Mouse (Mus musculus): ENCODE measurements around the gene Nostrin. TPM values are rescaled to one million over a fixed set of nuclear protein-coding genes. Genes with fewer than 3 reads are reported as not detected.

Nostrin gene
- polyA plus RNA-seq, 1 experiment from 2014 or later: 7.3 TPM

DNA sequence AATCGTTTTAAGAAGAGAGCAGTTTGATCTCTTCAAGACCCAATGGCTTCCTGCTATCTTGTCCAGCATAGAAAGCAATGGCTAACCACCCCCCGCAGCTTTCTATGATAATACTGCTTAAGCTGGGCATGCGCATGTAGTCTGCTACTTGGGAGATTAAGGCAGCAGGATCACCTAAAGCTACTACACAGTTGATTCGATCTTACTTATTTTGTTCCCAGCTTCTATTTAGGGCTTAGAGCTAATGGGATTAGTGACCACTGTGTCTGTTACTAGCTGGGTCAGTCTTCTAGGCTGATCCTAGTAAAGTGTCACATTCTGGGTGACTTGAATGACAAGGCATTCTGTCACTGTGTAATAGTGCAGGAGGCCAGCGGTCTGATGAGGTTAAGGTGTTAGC is 15.2 kb downstream of the Nostrin start:
- H3K36me3 ChIP-seq (replicated peaks): no peaks in the 10 kb centered on the region
- no peaks in the 10 kb centered on the region for H3K9me3 ChIP-seq (replicated peaks)
- H3K27me3 ChIP-seq: no peaks in the 10 kb centered on the region
- H3K4me3 ChIP-seq (replicated peaks): no peak overlapping the region
- no peak for ATAC-seq (ENCODE audit: insufficient read depth)
- no peak overlapping the region for H3K9ac ChIP-seq
- H3K4me1 ChIP-seq (replicated peaks): no peaks in the 10 kb centered on the region
- H3K4me2 ChIP-seq: no peak overlapping the region
- no peak overlapping the region for H3K27ac ChIP-seq (replicated peaks)
- 63% methylated on average over 5 of the region's 5 CpGs for WGBS (ENCODE audit: insufficient replicate concordance)

DNA sequence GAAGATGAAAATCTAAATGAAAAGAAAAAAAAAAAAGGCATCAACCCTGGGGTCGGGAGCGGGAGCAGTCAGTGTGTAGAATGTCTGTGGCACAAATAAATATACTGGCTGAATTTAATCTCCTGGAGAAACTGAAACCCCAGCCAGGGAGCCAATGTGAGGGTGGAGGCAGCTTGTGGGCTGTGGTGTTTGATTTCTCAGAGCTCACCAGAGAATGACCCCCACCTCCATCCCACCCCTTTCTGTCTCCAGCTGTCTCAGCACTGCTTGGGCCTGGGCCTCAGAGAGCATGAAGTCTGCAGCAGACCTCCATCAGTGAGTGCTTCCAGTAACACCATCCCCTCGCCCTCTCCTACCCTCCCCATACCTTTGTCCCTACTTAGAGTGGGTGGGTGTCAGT is 20.3 kb downstream of the Nostrin start:
- no peak for ATAC-seq (ENCODE audit: insufficient read depth)

DNA sequence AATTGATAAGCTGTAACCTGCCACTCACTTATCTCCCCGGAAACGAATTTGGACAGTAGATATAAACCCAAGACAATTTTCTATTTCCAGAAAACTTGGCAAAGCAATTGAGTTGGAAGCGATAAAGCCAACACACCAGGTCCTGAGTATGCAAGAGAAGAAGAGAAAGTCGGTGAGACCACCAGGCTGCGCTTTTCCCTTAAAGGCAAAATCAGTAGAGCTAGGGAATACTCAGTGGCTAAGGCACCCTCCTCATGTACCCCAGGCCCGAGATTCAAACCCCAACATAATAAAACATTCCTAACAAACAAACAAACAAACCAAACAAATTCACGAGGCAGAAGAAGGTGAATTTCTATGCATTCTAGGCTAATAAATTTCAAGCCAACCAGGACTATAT is 20.7 kb downstream of the Nostrin start:
- H3K4me1 ChIP-seq (replicated peaks): no peaks in the 10 kb centered on the region

More for the DNA sequence above, 20.3 kb downstream of the Nostrin start:
- H3K4me2 ChIP-seq: no peak overlapping the region
- H3K36me3 ChIP-seq (replicated peaks): no peaks in the 10 kb centered on the region
- H3K4me1 ChIP-seq (replicated peaks): no peaks in the 10 kb centered on the region
- H3K9me3 ChIP-seq (replicated peaks): no peaks in the 10 kb centered on the region
- no peak overlapping the region for H3K27ac ChIP-seq (replicated peaks)
- WGBS (ENCODE audit: insufficient replicate concordance): 58% methylated on average over 3 of the region's 3 CpGs
- H3K9ac ChIP-seq: no peak overlapping the region
- H3K4me3 ChIP-seq (replicated peaks): no peak overlapping the region
- no peaks in the 10 kb centered on the region for H3K27me3 ChIP-seq

DNA sequence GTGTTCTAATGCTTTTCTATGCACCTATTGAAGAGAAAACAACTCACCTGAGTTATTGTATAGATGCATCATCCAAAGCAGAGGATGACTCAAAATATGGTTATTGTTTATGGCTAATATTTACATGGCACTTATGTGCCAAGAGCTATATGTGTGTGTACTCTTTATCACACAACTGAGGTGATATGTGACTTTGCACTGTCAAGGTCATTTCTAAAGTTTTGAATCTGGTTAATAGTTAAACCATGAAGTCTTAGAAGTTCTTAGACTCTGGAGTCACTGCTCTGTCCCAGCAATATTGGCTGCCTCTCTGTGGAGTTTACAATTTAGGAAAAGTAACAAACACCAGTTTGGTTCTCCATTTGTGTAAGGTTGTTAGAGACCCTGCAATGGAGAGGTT is 23.3 kb downstream of the Nostrin start:
- no peak overlapping the region for H3K9ac ChIP-seq
- no peak overlapping the region for H3K27ac ChIP-seq (replicated peaks)
- H3K36me3 ChIP-seq (replicated peaks): no peaks in the 10 kb centered on the region
- H3K4me2 ChIP-seq: no peak overlapping the region
- H3K9me3 ChIP-seq (replicated peaks): no peaks in the 10 kb centered on the region
- no peaks in the 10 kb centered on the region for H3K4me1 ChIP-seq (replicated peaks)
- H3K4me3 ChIP-seq (replicated peaks): no peak overlapping the region
- H3K27me3 ChIP-seq: no peaks in the 10 kb centered on the region
- ATAC-seq (ENCODE audit: insufficient read depth): no peak

More for the DNA sequence above, 20.7 kb downstream of the Nostrin start:
- 49% methylated on average over 7 of the region's 7 CpGs for WGBS (ENCODE audit: insufficient replicate concordance)
- H3K4me2 ChIP-seq: no peak overlapping the region
- no peaks in the 10 kb centered on the region for H3K9me3 ChIP-seq (replicated peaks)
- H3K9ac ChIP-seq: no peak overlapping the region
- no peak overlapping the region for H3K27ac ChIP-seq (replicated peaks)
- no peaks in the 10 kb centered on the region for H3K36me3 ChIP-seq (replicated peaks)
- no peak for ATAC-seq (ENCODE audit: insufficient read depth)
- no peak overlapping the region for H3K4me3 ChIP-seq (replicated peaks)
- no peaks in the 10 kb centered on the region for H3K27me3 ChIP-seq

DNA sequence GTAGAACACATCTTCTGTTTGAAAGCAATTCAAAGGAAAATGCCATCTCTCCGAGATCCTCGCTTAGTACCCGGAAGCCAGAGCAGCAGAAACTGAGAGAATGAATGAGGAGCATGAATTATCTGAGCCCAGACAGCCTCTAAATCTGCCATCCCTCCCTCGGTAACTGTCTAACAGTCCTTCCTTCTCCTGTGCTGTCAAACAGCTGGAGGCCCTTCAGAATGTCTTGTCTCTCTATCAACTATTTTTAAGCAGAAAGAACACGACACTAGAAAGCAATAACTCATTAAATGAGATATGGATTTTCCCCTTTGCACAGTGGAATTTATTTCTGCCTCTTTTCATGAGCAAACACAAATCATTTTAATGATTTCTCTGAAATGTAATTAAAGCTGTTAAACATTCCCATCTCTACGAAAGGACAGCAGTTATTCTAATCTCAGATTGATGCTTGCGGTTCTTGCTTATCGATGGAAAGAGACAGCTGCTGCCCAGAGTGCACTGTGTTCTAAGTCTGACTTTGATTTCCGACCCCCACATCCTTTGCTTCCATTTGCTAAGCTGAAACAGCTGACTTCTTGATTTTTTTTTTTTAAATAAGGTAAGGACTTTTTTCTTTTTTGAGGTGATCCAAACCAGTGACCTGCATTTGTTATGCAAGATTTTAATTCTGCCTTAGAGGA is 34.9 kb downstream of the Nostrin start:
- H3K27ac ChIP-seq (replicated peaks): no peak overlapping the region
- H3K4me1 ChIP-seq (replicated peaks): no peaks in the 10 kb centered on the region
- no peaks in the 10 kb centered on the region for H3K9me3 ChIP-seq (replicated peaks)
- no peak overlapping the region for H3K4me2 ChIP-seq
- no peaks in the 10 kb centered on the region for H3K27me3 ChIP-seq
- no peak overlapping the region for H3K9ac ChIP-seq
- 58% methylated on average over 9 of the region's 9 CpGs for WGBS (ENCODE audit: insufficient replicate concordance)
- no peaks in the 10 kb centered on the region for H3K36me3 ChIP-seq (replicated peaks)
- no peak overlapping the region for H3K4me3 ChIP-seq (replicated peaks)
- ATAC-seq (ENCODE audit: insufficient read depth): no peak

DNA sequence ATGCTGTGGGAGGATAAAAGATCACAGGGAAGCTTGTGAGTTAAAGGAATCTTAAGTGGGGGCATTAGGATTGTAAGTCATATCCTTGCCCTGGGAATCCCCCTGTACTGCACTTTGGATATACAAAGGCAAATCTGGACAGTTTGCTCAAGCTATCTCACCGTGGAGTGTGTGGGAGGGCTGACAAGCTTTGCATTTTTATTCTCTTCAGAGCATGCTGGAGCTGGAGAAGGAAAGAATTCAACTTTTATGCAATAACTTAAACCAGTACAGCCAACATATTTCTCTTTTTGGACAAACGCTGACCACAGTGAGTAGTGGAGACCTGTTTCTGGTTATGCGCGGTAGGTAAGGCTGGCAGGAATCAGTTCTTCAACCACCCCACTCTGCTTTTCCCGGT is 39.7 kb downstream of the Nostrin start:
- H3K36me3 ChIP-seq (replicated peaks): no peaks in the 10 kb centered on the region; the same call in 1 of the 2 replicates
- H3K4me3 ChIP-seq (replicated peaks): no peak overlapping the region
- H3K9ac ChIP-seq: no peak overlapping the region
- ATAC-seq (ENCODE audit: insufficient read depth): no peak
- H3K27ac ChIP-seq (replicated peaks): no peak overlapping the region
- H3K27me3 ChIP-seq: no peaks in the 10 kb centered on the region
- H3K4me1 ChIP-seq (replicated peaks): no peaks in the 10 kb centered on the region
- 80% methylated on average over 5 of the region's 5 CpGs for WGBS (ENCODE audit: insufficient replicate concordance)
- H3K9me3 ChIP-seq (replicated peaks): no peaks in the 10 kb centered on the region
- no peak overlapping the region for H3K4me2 ChIP-seq

DNA sequence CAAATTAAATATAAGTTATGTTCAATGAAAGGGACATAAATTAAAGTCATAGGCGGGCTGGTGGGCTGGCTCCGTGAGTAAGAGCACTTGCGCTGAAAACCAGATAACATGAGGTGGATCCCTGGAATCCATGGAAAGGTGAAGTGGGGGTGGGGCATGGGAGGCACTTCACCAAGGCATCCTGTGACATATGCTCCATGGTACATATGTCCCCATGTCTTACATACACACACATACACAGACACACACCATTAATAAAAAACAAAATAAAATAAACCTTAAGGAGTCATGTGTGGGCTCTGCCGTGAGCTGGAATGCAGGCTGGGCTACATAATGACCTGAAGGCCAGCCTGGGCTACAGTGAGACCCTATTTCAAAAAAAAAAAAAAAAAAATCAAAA is 44.1 kb downstream of the Nostrin start:
- Histone ChIP-seq H3K36me3 (replicated peaks) (peaks cover 7% of the 10 kb centered on the region), H3K4me1 (replicated peaks) (no peaks in the 10 kb centered on the region), H3K9ac (no peak overlapping the region), H3K4me2 (no peak overlapping the region), H3K4me3 (replicated peaks) (no peak overlapping the region), H3K27me3 (no peaks in the 10 kb centered on the region), H3K9me3 (replicated peaks) (no peaks in the 10 kb centered on the region), H3K27ac (replicated peaks) (no peak overlapping the region)
- 84% methylated on average over 4 of the region's 4 CpGs for WGBS (ENCODE audit: insufficient replicate concordance)
- no peak for ATAC-seq (ENCODE audit: insufficient read depth)

DNA sequence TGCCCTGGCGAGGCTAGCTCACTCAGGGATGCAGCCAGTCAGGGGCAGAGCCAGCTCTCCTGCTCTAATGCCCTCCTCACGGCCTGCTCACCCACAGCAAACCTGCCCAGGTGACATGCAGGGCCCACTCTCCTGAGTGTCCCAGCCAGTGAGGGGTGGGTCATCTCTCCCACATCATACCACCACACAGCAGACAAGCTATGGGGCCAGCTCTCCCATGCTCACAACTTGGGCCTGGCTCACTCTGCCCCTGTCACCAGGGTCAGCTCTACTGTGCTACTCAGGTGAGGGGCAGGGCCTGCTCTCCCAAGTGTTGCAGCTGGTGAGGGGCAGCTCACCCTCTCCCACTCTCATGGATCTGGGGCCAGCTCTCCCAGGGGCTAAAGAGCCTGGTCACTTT is 52.4 kb downstream of the Nostrin start:
- ATAC-seq (ENCODE audit: insufficient read depth): no peak
- 72% methylated on average over 2 of the region's 2 CpGs for WGBS (ENCODE audit: insufficient replicate concordance)
- Histone ChIP-seq H3K27me3 (no peaks in the 10 kb centered on the region), H3K9ac (no peak overlapping the region), H3K9me3 (replicated peaks) (no peaks in the 10 kb centered on the region), H3K4me2 (no peak overlapping the region), H3K4me1 (replicated peaks) (peaks cover 6% of the 10 kb centered on the region; the same call in 1 of the 2 replicates), H3K36me3 (replicated peaks) (peaks cover 49% of the 10 kb centered on the region), H3K4me3 (replicated peaks) (no peak overlapping the region), H3K27ac (replicated peaks) (no peak overlapping the region)

DNA sequence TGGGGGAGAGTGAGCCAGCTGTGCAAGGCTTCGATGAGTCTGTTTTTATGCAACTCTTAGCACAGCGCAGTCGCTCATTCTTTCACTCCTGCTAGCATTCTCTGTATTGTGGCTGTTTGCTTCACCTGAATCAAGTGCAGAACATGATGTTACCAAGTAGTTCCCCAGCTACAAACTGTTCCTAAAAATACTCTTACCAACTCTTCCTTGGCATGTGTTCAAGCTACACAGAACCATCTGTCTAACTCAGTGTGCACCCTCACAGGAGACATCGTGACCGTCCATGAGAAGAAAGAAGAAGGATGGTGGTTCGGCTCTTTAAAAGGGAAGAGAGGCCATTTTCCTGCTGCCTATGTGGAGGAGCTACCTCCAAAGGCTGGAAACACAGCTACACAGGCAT is 53.1 kb downstream of the Nostrin start:
- 65% methylated on average over 6 of the region's 6 CpGs for WGBS (ENCODE audit: insufficient replicate concordance)
- no peaks in the 10 kb centered on the region for H3K9me3 ChIP-seq (replicated peaks)
- no peak overlapping the region for H3K27ac ChIP-seq (replicated peaks)
- H3K27me3 ChIP-seq: no peaks in the 10 kb centered on the region
- H3K4me1 ChIP-seq (replicated peaks): peaks cover 6% of the 10 kb centered on the region; the same call in 1 of the 2 replicates
- peaks cover 56% of the 10 kb centered on the region for H3K36me3 ChIP-seq (replicated peaks)
- H3K4me3 ChIP-seq (replicated peaks): no peak overlapping the region
- no peak for ATAC-seq (ENCODE audit: insufficient read depth)
- H3K9ac ChIP-seq: no peak overlapping the region
- no peak overlapping the region for H3K4me2 ChIP-seq

DNA sequence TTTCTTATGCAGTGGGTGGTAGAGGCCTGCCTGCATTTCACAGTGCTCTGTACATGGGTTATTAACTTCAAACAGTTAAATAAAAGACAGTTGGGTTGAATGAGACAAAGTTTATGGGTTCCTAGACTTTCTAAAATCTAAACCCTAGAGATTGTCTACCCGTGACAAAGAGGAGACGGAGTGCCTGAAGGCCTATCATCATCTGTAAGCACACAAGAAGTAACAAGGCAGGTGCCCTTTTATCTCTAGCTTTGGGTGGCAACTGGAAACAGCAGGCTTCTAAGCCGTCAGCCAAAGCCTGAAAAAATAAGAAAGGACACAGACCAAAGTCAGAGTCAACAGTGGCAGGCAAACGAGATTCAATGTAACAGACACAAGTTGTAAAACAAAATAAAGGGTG is 53.6 kb downstream of the Nostrin start:
- H3K36me3 ChIP-seq (replicated peaks): peaks cover 61% of the 10 kb centered on the region
- H3K4me1 ChIP-seq (replicated peaks): peaks cover 6% of the 10 kb centered on the region; the same call in 1 of the 2 replicates
- no peak overlapping the region for H3K9ac ChIP-seq
- no peaks in the 10 kb centered on the region for H3K9me3 ChIP-seq (replicated peaks)
- H3K4me3 ChIP-seq (replicated peaks): no peak overlapping the region
- H3K27ac ChIP-seq (replicated peaks): no peak overlapping the region
- H3K4me2 ChIP-seq: no peak overlapping the region
- 39% methylated on average over 4 of the region's 4 CpGs for WGBS (ENCODE audit: insufficient replicate concordance)
- ATAC-seq (ENCODE audit: insufficient read depth): no peak
- H3K27me3 ChIP-seq: no peaks in the 10 kb centered on the region

DNA sequence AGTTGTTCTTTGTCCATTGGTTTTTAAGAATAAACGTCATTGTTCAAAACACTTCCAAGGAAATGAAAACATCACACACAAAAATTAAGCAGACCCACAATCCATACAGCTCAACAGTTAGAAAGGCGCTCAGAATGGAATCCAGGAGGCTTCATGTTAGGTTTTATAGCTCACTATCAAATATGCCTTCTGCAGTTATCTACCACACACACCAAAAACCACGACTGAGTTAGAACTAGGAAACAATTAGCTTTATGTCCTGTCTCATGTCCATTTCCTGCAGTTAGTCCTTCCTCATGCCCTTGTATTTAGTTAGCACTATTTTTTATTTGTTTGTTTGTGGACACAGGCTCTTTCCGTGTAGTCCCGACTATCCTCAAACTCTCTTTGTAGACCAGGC is 55.5 kb downstream of the Nostrin start:
- no peak overlapping the region for H3K27ac ChIP-seq (replicated peaks)
- H3K4me1 ChIP-seq (replicated peaks): peaks cover 6% of the 10 kb centered on the region; the same call in 1 of the 2 replicates
- H3K4me3 ChIP-seq (replicated peaks): no peak overlapping the region
- no peaks in the 10 kb centered on the region for H3K9me3 ChIP-seq (replicated peaks)
- H3K4me2 ChIP-seq: no peak overlapping the region
- no peak overlapping the region for H3K9ac ChIP-seq
- H3K27me3 ChIP-seq: no peaks in the 10 kb centered on the region
- H3K36me3 ChIP-seq (replicated peaks): peaks cover 79% of the 10 kb centered on the region
- no peak for ATAC-seq (ENCODE audit: insufficient read depth)
- 54% methylated on average over 5 of the region's 5 CpGs for WGBS (ENCODE audit: insufficient replicate concordance)

DNA sequence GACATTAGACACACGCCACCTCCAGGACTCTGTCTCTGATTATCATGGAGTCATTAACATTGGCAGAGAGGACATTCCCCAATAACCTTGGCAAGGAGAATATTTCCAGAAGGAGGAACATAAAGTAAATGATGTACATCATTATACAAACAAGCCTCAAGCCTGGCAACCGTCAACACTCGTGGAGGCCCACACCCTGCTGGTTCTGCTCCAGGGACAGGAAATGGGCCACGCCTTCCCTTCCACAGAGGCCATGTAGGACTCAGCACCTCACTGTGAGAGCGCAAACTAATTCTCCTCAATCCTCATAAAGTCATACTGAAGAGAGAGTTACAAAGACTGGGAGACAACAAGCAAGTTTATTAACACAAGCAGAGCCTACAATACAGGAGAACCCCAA is 58.0 kb downstream of the Nostrin start:
- Histone ChIP-seq H3K36me3 (replicated peaks) (peaks cover 81% of the 10 kb centered on the region), H3K4me1 (replicated peaks) (peaks cover 6% of the 10 kb centered on the region; the same call in 1 of the 2 replicates), H3K9me3 (replicated peaks) (no peaks in the 10 kb centered on the region), H3K9ac (no peak overlapping the region), H3K4me3 (replicated peaks) (no peak overlapping the region), H3K27me3 (no peaks in the 10 kb centered on the region), H3K27ac (replicated peaks) (no peak overlapping the region), H3K4me2 (no peak overlapping the region)
- WGBS (ENCODE audit: insufficient replicate concordance): 68% methylated on average over 5 of the region's 5 CpGs
- no peak for ATAC-seq (ENCODE audit: insufficient read depth)
